Mouse (Mus musculus): ENCODE results near the gene Cd5l. TPM values are rescaled to one million over a fixed set of nuclear protein-coding genes. Genes with fewer than 3 reads are reported as not detected.

Cd5l gene
- total and polyA plus RNA-seq, 3 experiments = 0.11 to 0.17 (median 0.11) TPM

DNA sequence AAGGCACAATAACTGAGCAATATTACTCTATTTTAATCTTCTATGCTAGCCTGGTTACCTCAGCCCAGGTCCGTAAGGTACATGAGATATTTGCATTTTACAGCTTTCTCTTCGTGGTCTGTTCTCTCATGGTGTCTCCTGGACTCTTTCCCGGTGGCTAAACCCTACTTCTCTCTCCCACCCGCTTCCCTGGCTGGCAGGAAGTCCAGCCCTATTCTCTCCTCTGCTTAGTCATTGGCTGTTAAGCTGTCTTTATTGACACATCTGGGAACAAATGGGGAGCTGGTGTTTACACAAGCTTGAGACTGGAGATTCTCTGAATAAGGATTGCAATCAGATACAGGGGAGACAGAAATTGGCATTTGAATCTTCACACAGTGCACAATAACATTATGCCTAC lies 35.1 kb upstream of the Cd5l start:
- Histone ChIP-seq H3K9me3 (replicated peaks; ENCODE audit: low read length) (no peaks in the 10 kb centered on the region), H3K27me3 (replicated peaks) (no peaks in the 10 kb centered on the region), H3K4me3 (replicated peaks in 1 of 3; ENCODE audit: low read depth in 2 of 3, low read length in 2 of 3, poor library complexity in 1 of 3) (peak overlapping the region in 2 of 3 experiments; percentile 36 to 39), H3K36me3 (replicated peaks in 1 of 2; ENCODE audit: control insufficient read depth in 1 of 2, insufficient read depth in 1 of 2, low read length in 1 of 2) (no peaks in the 10 kb centered on the region), H3K79me2 (replicated peaks; ENCODE audit: control insufficient read depth, extremely low read depth, insufficient read depth, poor library complexity, severe bottlenecking) (no peaks in the 10 kb centered on the region), H3K9ac (ENCODE audit: insufficient read depth, low read depth) (peak overlapping the region; percentile 37; the same call in 1 of the 2 replicates), H3K4me2 (ENCODE audit: insufficient read depth, low read depth, poor library complexity, severe bottlenecking) (peak overlapping the region; percentile 71), H3K4me1 (ENCODE audit: control insufficient read depth in 1 of 2, insufficient read depth in 2 of 2) (peaks cover 2 to 6% of the 10 kb centered on the region in 2 experiments; a peak in 3 of 4 replicates), H3K27ac (ENCODE audit: insufficient read depth, low read depth) (no peak overlapping the region)
- in situ Hi-C loops (cut with MboI; ENCODE audit: low pct_ligation_motif_present, low pct_unique_long_range_greater_than_20kb, low sequenced_read_pairs) = loop anchor here (5.0 kb wide), 2 partner anchors 90 to 240 kb away; no protein-coding TSS in a partner anchor
- DNase-seq (ENCODE audit: extremely low read depth) = peak; percentile 73
- TF ChIP-seq ZMIZ1 (IDR thresholded peaks at IDR 0.05; ENCODE audit: low read depth, low read length) (no peak), ZC3H11A (IDR thresholded peaks at IDR 0.05; ENCODE audit: low read depth, low read length) (no peak), ELF1 (IDR thresholded peaks at IDR 0.05; ENCODE audit: low read depth, low read length) (0 out of 2 replicates have a peak, but pooled peaks have one; percentile 36), CHD2 (IDR thresholded peaks at IDR 0.05; ENCODE audit: low read length) (0 out of 2 replicates have a peak, but pooled peaks have one; percentile 29), POLR2A (IDR thresholded peaks at IDR 0.05; ENCODE audit: low read depth, low read length) (peak; percentile 67), USF1 (IDR thresholded peaks at IDR 0.05; ENCODE audit: low read depth, low read length) (no peak), NELFE (IDR thresholded peaks at IDR 0.05; ENCODE audit: low read depth, low read length) (no peak; the same call in 1 of the 2 replicates)
- dilution Hi-C loops (cut with MboI; ENCODE audit: extremely low pct_ligation_motif_present, extremely low pct_unique_long_range_greater_than_20kb, low sequenced_read_pairs) = no loop called here

DNA sequence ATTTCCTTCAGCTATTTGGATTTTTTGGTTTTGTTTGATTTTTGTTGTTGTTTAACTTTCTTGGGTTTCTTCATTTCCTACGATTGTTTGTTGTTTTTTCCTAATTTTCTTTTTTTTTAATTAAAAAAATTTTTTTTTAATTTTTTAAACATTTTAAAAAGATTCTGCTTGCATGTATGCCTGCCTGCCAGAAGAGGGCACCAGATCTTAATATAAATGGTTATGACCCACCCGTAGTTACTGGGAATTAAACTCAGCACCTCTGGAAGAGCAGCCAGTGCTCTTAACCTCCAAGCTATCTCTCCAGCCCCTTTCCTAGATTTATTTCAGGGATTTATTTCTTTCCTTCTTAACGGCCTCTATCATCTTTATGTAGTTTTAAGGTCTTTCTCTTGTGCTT lies 33.9 kb upstream of the Cd5l start:
- dilution Hi-C loops (cut with MboI; ENCODE audit: extremely low pct_ligation_motif_present, extremely low pct_unique_long_range_greater_than_20kb, low sequenced_read_pairs) = no loop called here
- Histone ChIP-seq H3K36me3 (replicated peaks in 1 of 2; ENCODE audit: control insufficient read depth in 1 of 2, insufficient read depth in 1 of 2, low read length in 1 of 2) (no peaks in the 10 kb centered on the region), H3K4me1 (ENCODE audit: control insufficient read depth in 1 of 2, insufficient read depth in 2 of 2) (peaks cover 2 to 6% of the 10 kb centered on the region in 2 experiments; a peak in 3 of 4 replicates), H3K9me3 (replicated peaks; ENCODE audit: low read length) (no peaks in the 10 kb centered on the region), H3K27ac (ENCODE audit: insufficient read depth, low read depth) (no peak overlapping the region), H3K27me3 (replicated peaks) (no peaks in the 10 kb centered on the region), H3K79me2 (replicated peaks; ENCODE audit: control insufficient read depth, extremely low read depth, insufficient read depth, poor library complexity, severe bottlenecking) (no peaks in the 10 kb centered on the region), H3K4me3 (replicated peaks in 1 of 3; ENCODE audit: low read depth in 2 of 3, low read length in 2 of 3, poor library complexity in 1 of 3) (no peak overlapping the region), H3K9ac (ENCODE audit: insufficient read depth, low read depth) (no peak overlapping the region), H3K4me2 (ENCODE audit: insufficient read depth, low read depth, poor library complexity, severe bottlenecking) (peak overlapping the region; percentile 6; the same call in 1 of the 2 replicates)
- in situ Hi-C loops (cut with MboI; ENCODE audit: low pct_ligation_motif_present, low pct_unique_long_range_greater_than_20kb, low sequenced_read_pairs) = loop anchor here (5.0 kb wide), 2 partner anchors 89 to 239 kb away; no protein-coding TSS in a partner anchor
- peak; percentile 36 for DNase-seq (ENCODE audit: extremely low read depth)
- TF ChIP-seq SMC3 (IDR thresholded peaks at IDR 0.05; ENCODE audit: low read depth, low read length) (peak; percentile 71), CTCF (conservative IDR thresholded peaks at IDR 0.05 in 1 of 2, IDR thresholded peaks at IDR 0.05 in 1 of 2; ENCODE audit: low read depth in 2 of 2, low read length in 2 of 2) (peak; percentile 14 to 80; a peak in 3 of 4 replicates), RAD21 (IDR thresholded peaks at IDR 0.05; ENCODE audit: low read depth, low read length) (peak; percentile 78), UBTF (IDR thresholded peaks at IDR 0.05; ENCODE audit: low read depth, low read length) (no peak), ZNF384 (IDR thresholded peaks at IDR 0.05; ENCODE audit: low read depth, low read length) (peak; percentile 79), ZMIZ1 (IDR thresholded peaks at IDR 0.05; ENCODE audit: low read depth, low read length) (no peak), ZC3H11A (IDR thresholded peaks at IDR 0.05; ENCODE audit: low read depth, low read length) (peak; percentile 71; the same call in 1 of the 2 replicates), ELF1 (IDR thresholded peaks at IDR 0.05; ENCODE audit: low read depth, low read length) (no peak)

- H3K79me2 ChIP-seq (replicated peaks; ENCODE audit: control insufficient read depth, extremely low read depth, insufficient read depth, poor library complexity, severe bottlenecking) = no peaks in the 10 kb centered on the region
- H3K27ac ChIP-seq (ENCODE audit: insufficient read depth, low read depth) = no peak overlapping the region
- DNase-seq (ENCODE audit: extremely low read depth) = no peak
- dilution Hi-C loops (cut with MboI; ENCODE audit: extremely low pct_ligation_motif_present, extremely low pct_unique_long_range_greater_than_20kb, low sequenced_read_pairs) (no loop called here), in situ Hi-C loops (cut with MboI; ENCODE audit: low pct_ligation_motif_present, low pct_unique_long_range_greater_than_20kb, low sequenced_read_pairs) (no loop called here)
- no peak overlapping the region for H3K9ac ChIP-seq (ENCODE audit: insufficient read depth, low read depth)
- H3K4me1 ChIP-seq (ENCODE audit: control insufficient read depth in 1 of 2, insufficient read depth in 2 of 2) = no peaks in the 10 kb centered on the region
- no peak overlapping the region for H3K4me2 ChIP-seq (ENCODE audit: insufficient read depth, low read depth, poor library complexity, severe bottlenecking)
- TF ChIP-seq CHD1 (IDR thresholded peaks at IDR 0.05; ENCODE audit: low read depth, low read length) (no peak), ZMIZ1 (IDR thresholded peaks at IDR 0.05; ENCODE audit: low read depth, low read length) (no peak), EP300 (IDR thresholded peaks at IDR 0.05; ENCODE audit: low read length) (no peak), MXI1 (IDR thresholded peaks at IDR 0.05; ENCODE audit: low read depth, low read length) (no peak), ZNF384 (IDR thresholded peaks at IDR 0.05; ENCODE audit: low read depth, low read length) (no peak), ZKSCAN1 (IDR thresholded peaks at IDR 0.05; ENCODE audit: borderline replicate concordance, low read depth, low read length) (no peak), TCF12 (IDR thresholded peaks at IDR 0.05; ENCODE audit: low read depth, low read length) (no peak), E2F4 (IDR thresholded peaks at IDR 0.05; ENCODE audit: insufficient replicate concordance, low read depth, low read length) (no peak), NRF1 (IDR thresholded peaks at IDR 0.05; ENCODE audit: low read depth, low read length) (no peak), ELF1 (IDR thresholded peaks at IDR 0.05; ENCODE audit: low read depth, low read length) (no peak), PAX5 (IDR thresholded peaks at IDR 0.05; ENCODE audit: low read length) (no peak)
- no peak overlapping the region for H3K4me3 ChIP-seq (replicated peaks in 1 of 3; ENCODE audit: low read depth in 2 of 3, low read length in 2 of 3, poor library complexity in 1 of 3)
- no peaks in the 10 kb centered on the region for H3K36me3 ChIP-seq (replicated peaks in 1 of 2; ENCODE audit: control insufficient read depth in 1 of 2, insufficient read depth in 1 of 2, low read length in 1 of 2)
- H3K9me3 ChIP-seq (replicated peaks; ENCODE audit: low read length) = no peaks in the 10 kb centered on the region
- no peaks in the 10 kb centered on the region for H3K27me3 ChIP-seq (replicated peaks)
Observed at GRCm38 (mm10) chr3:87337899-87338298, 19.8 kb upstream of the Cd5l start.

Measured in CH12.LX (cell line).